Mouse (Mus musculus): ENCODE measurements at regions not wholly inside any gene's neighbourhood (a gene's known extent, or its start where the extent isn't known, plus 50 kb on each side); places are given as distances from the start of the nearest gene placed in this dataset.

GRCm38 (mm10) chr7:125000669-125001068 is 443.8 kb upstream of the Kdm8 start:
- no peak for DNase-seq (ENCODE audit: low read depth in 1 of 2, low spot score in 2 of 2)

- DNase-seq (ENCODE audit: low read depth in 1 of 2, low spot score in 2 of 2) = no peak
These were observed 438.8 kb upstream of the Kdm8 start for GRCm38 (mm10) chr7:125005638-125006037.

GRCm38 (mm10) chr7:125019259-125019658 is 425.2 kb upstream of the Kdm8 start:
- no peak for DNase-seq (ENCODE audit: low read depth in 1 of 2, low spot score in 2 of 2)

- no peak for DNase-seq (ENCODE audit: low read depth in 1 of 2, low spot score in 2 of 2)
These were observed 419.5 kb upstream of the Kdm8 start for GRCm38 (mm10) chr7:125024944-125025343.

- no peak for DNase-seq (ENCODE audit: low read depth in 1 of 2, low spot score in 2 of 2)
These were observed 410.7 kb upstream of the Kdm8 start for GRCm38 (mm10) chr7:125033778-125034177.

GRCm38 (mm10) chr7:125034196-125034595 is 410.3 kb upstream of the Kdm8 start:
- DNase-seq (ENCODE audit: low read depth in 1 of 2, low spot score in 2 of 2) = no peak

GRCm38 (mm10) chr7:125036098-125036991 is 408.1 kb upstream of the Kdm8 start:
- DNase-seq (ENCODE audit: low read depth in 1 of 2, low spot score in 2 of 2) = no peak

- no peak for DNase-seq (ENCODE audit: low read depth in 1 of 2, low spot score in 2 of 2)
These were observed 405.6 kb upstream of the Kdm8 start for GRCm38 (mm10) chr7:125038840-125039239.

- no peak for DNase-seq (ENCODE audit: low read depth in 1 of 2, low spot score in 2 of 2)
These were observed 388.4 kb upstream of the Kdm8 start for GRCm38 (mm10) chr7:125055951-125056625.

- DNase-seq (ENCODE audit: low read depth in 1 of 2, low spot score in 2 of 2) = no peak
These were observed 342.0 kb upstream of the Kdm8 start for GRCm38 (mm10) chr7:125102464-125102863.

- no peak for DNase-seq (ENCODE audit: low read depth in 1 of 2, low spot score in 2 of 2)
These were observed 340.5 kb upstream of the Kdm8 start for GRCm38 (mm10) chr7:125104011-125104410.

GRCm38 (mm10) chr7:125112820-125113273 is 331.6 kb upstream of the Kdm8 start:
- DNase-seq (ENCODE audit: low read depth in 1 of 2, low spot score in 2 of 2) = no peak

GRCm38 (mm10) chr7:125115322-125115996 is 329.0 kb upstream of the Kdm8 start:
- DNase-seq (ENCODE audit: low read depth in 1 of 2, low spot score in 2 of 2) = no peak

GRCm38 (mm10) chr7:125117173-125117572 is 327.3 kb upstream of the Kdm8 start:
- no peak for DNase-seq (ENCODE audit: low read depth in 1 of 2, low spot score in 2 of 2)

GRCm38 (mm10) chr7:125129187-125129586 is 315.3 kb upstream of the Kdm8 start:
- DNase-seq (ENCODE audit: low read depth in 1 of 2, low spot score in 2 of 2) = no peak

- DNase-seq (ENCODE audit: low read depth in 1 of 2, low spot score in 2 of 2) = no peak
These were observed 312.5 kb upstream of the Kdm8 start for GRCm38 (mm10) chr7:125131968-125132367.

GRCm38 (mm10) chr7:125138607-125139006 is 305.9 kb upstream of the Kdm8 start:
- DNase-seq (ENCODE audit: low read depth in 1 of 2, low spot score in 2 of 2) = no peak

- DNase-seq (ENCODE audit: low read depth in 1 of 2, low spot score in 2 of 2) = peak in 1 of 2 experiments; percentile 2
These were observed 305.3 kb upstream of the Kdm8 start for GRCm38 (mm10) chr7:125139196-125139595.

GRCm38 (mm10) chr7:125140854-125141253 is 303.6 kb upstream of the Kdm8 start:
- DNase-seq (ENCODE audit: low read depth in 1 of 2, low spot score in 2 of 2) = no peak

GRCm38 (mm10) chr7:125141864-125142263 is 302.6 kb upstream of the Kdm8 start:
- no peak for DNase-seq (ENCODE audit: low read depth in 1 of 2, low spot score in 2 of 2)

GRCm38 (mm10) chr7:125146025-125146424 is 298.5 kb upstream of the Kdm8 start:
- DNase-seq (ENCODE audit: low read depth in 1 of 2, low spot score in 2 of 2) = no peak

GRCm38 (mm10) chr7:125149151-125149550 is 295.3 kb upstream of the Kdm8 start:
- no peak for DNase-seq (ENCODE audit: low read depth in 1 of 2, low spot score in 2 of 2)
